15 mouse cellular contexts compared by ENCODE assay signal in genomic region chr1:45207926-45208325, GRCm38 (mm10).
"Had no signal": no experiment of that assay in that cellular context is flagged by ENCODE, and none has a peak within 500 bp of the region (broad histone marks: within the 10 kb centered on the region; RNA-seq: fewer than 3 reads in every experiment).

No protein-coding gene starts in this region.

- H3K27ac ChIP-seq: neural tube, embryonic 12.5 days; neural tube, embryonic 13.5 days; neural tube, embryonic 15.5 days; stomach, embryonic 15.5 days; stomach, postnatal 0 days had no signal

- H3K4me1 ChIP-seq: neural tube, embryonic 12.5 days; neural tube, embryonic 13.5 days; neural tube, embryonic 15.5 days; stomach, embryonic 15.5 days had no signal

- H3K4me3 ChIP-seq: neural tube, embryonic 12.5 days; neural tube, embryonic 13.5 days; neural tube, embryonic 15.5 days; stomach, embryonic 15.5 days had no signal

- DNase-seq: retina, postnatal 1 day; right cerebral cortex, postnatal 14 days; right cerebral cortex, postnatal 25 days; right cerebral cortex, postnatal 4 days; spleen, adult 18-20 months; thymus, adult 2 months; thymus, postnatal 14 days; thymus, postnatal 25 days; thymus, postnatal 36 days; thymus, postnatal 4 days had no signal
